Mouse (Mus musculus): ENCODE data around the gene Rmdn2.

Gene Rmdn2

DNA sequence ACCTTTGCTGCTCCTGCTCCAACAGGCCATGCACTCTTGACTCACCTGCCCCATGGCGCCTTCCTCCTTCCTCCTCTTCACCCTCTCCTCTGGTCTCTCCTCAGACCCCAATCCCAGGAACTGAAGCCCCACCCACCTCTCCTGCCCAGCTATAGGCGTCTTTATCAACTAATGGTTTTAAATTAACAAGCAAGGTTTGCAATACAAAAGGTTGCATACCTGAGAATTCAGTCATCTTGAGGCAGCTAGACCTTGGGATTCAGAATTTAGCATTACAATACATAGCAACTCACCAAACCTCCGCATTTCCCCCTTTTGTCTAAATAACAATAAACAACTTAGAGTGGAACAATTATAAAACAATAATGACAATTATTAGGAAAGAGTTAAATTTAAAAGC is 42.5 kb downstream of the Rmdn2 start:
- no peak for TF ChIP-seq GATA4 (IDR thresholded peaks at IDR 0.05; ENCODE audit: insufficient replicate concordance, low read length)

DNA sequence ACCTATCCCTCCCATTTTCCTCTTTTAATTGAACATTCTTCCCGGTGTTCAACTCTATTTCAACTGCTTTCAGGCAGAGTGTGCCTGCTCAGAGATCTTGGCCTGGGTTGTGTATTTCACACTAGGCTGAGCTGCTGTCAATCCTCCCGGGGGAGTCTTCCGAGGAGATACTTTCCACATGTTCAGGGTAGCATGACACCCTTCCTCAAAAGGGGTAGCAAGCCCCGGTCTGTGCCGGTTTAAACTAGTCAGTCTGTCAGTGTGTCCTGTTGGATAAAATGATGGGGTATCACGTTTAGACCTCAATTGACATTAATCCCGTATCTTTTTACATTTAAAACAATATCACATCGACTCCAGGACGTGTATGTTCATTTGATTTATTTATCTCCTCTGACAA is 46.1 kb downstream of the Rmdn2 start:
- no peak for TF ChIP-seq GATA4 (IDR thresholded peaks at IDR 0.05; ENCODE audit: insufficient replicate concordance, low read length)

DNA sequence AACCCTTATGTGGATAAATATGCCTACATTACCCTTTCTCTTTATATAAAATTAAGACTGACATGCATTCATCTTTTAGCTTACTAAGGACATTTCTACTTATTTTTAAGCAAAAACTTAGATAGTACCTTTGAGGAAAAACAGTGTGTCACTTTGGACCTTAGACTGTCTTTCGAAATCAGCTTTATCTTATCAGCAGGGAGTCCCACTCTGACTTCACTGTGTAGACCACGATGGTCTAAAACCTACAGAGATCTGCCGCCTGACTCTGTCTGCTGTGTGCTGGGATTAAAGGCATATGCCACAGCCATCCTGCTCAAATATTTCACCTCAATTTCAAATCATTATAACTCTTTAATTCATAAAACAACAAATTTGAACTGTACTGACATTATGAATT is 46.8 kb downstream of the Rmdn2 start:
- peak; percentile 85 for TF ChIP-seq GATA4 (IDR thresholded peaks at IDR 0.05; ENCODE audit: insufficient replicate concordance, low read length)

DNA sequence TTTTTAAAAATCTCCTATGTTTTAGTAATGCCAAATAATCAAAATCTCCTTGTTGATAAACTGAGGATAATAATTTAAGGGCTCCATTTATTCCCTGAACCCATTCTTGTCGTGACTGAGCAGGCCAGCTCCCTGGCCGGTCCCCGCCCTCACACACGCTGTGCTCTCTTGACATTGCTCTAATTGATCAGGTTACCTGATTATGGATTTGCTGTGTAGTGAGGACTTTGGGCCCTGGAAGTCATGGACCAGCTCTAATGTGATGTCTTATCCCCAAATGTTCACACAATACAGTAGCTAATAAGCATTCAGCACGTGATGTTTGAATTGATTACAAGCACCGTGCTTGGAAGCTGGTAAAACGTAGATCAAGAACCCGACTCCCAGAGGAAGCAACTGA is 47.2 kb downstream of the Rmdn2 start:
- TF ChIP-seq GATA4 (IDR thresholded peaks at IDR 0.05; ENCODE audit: insufficient replicate concordance, low read length) = no peak

DNA sequence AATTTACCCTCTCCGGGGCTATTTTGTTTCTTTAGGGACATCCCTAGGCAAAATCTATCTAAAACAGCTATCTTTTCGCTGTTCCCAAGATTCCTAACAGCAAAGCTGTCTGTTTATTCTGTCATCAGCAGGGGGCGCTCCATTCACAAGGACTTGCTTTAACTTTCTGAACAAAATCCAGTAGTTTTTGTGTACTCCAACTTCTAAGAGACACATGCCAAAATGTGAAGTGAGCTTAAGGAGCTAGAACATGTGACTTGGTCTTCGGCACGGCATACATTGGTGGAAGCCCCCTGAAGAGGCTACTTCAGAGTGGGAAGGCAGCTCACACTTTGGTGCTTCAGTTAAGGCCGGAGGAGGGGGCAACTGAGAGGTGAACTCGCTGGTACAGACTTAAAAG is 49.7 kb downstream of the Rmdn2 start:
- TF ChIP-seq GATA4 (IDR thresholded peaks at IDR 0.05; ENCODE audit: insufficient replicate concordance, low read length) = no peak

DNA sequence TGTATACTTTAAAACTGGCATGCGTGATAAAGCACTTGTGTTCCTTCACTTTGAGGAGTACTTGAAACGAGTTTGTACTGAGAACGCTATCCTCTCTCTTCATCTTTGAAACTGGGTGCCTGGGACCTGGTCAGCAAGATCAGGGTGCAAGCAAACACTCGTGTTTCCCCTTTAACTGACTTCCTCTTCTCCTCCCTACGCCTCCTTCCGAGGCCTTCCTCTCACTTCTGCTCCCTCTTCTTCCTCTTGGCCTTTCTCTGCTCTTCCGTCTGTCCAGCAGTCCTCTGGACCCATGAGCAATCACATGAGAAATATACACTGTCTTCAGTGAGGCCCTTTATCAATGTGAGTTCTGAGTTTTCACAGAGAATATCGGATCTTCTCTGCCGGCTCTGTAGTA is 50.2 kb downstream of the Rmdn2 start:
- no peak for TF ChIP-seq GATA4 (IDR thresholded peaks at IDR 0.05; ENCODE audit: insufficient replicate concordance, low read length)

DNA sequence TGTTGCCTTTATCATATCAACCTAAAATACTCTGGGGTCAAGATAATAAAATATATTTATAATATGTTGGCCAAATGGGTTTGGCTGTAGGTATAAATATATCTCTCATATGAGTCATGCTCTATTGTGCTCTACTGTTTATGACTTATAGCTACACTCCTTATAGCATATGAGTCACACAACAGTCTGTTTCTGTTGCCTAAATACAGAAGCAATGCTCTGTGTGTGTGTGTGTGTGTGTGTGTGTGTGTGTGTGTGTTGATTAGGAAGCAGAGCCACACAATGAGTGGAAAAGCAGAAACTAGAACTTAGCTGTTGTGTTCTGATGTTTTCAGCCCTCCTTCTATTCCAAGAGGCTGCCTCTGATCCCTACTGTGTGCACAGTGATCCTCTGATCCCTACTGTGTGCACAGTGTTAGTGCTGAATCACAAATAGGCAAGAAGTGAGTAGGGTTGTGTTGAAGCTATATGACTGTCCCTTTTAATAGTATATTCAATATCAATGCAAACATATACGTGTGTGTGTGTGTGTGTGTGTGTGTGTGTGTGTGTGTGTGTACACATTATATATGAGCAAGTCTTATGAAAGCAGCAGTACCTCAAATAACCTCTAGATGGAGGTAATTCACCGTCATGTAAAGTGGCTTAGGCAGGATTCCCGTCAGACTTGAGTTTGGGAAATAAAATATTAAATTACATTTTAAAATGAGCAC is 51.9 kb downstream of the Rmdn2 start:
- TF ChIP-seq GATA4 (IDR thresholded peaks at IDR 0.05; ENCODE audit: insufficient replicate concordance, low read length) = no peak

DNA sequence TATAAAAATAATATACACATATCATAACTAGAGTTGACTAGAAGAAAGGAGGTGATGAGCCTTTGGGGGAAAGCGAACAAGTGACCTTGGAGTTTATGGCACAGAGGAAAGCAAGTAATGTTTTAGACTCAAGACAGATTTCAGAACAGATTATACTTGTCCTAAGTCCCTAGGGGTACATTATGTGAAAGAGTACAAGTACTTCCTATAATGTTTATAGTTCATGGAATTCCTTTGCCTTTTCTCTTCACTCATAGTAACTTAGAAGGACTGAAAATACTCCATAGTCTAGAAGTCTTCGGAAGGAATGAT is 52.4 kb downstream of the Rmdn2 start:
- no peak for TF ChIP-seq GATA4 (IDR thresholded peaks at IDR 0.05; ENCODE audit: insufficient replicate concordance, low read length)

DNA sequence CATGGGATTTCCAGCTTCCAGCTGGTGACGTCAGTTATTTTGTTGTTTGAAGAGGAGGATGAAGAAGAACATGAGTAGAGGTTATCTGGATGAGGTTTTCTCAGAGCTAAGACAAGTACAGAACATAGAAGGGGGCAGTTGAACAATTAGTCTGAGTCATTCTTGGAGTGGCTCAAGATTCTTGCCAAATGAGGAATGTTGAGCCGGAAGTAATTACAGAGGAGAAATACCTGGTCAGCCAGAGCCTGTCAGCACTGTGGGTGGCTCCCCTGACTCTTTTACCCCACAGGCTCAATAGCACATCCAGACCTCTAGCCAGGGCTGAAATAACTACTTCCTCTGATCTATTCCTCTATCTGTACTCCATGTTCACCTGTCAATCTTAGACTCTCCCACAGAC is 59.2 kb downstream of the Rmdn2 start:
- no peak for TF ChIP-seq GATA4 (IDR thresholded peaks at IDR 0.05; ENCODE audit: insufficient replicate concordance, low read length)

DNA sequence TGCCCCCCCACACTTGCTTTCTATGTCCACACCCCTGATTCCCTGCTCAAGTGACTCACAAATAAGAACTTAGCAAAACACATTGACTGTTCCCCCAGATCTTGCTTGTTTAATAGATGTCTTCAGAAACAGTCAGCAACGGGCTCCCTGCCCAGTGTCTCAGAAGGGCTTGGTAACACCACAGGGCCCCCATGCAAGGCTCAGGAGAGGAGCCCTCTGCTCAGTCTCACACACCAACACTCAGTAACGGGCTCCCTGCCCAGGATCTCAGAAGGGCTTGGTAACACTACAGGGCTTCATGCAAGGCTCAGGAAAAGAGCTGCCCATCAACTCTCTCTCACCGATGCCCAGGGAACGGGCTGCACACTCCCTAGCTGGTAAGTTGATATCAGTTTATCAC is 83.4 kb downstream of the Rmdn2 start:
- no peak for TF ChIP-seq GATA4 (IDR thresholded peaks at IDR 0.05; ENCODE audit: insufficient replicate concordance, low read length)

DNA sequence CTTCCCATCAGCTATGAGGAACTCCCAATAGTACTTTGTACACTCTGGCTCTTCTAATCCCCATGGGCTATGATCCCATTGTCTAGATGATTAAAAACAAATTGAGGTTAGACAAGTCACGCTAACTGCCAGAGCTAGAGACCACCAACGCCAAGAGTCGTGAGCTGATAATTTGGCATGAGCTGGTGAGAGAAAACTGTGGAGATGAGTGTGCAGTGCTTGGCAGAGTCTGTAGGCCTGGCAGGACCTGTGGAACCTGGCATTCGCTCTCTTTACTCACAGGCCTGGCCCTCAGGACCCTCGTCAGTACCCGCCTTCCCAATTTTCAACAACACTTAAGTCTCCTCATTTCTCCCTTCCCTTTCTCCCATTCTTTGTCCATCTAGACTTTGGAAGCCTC is 83.9 kb downstream of the Rmdn2 start:
- TF ChIP-seq GATA4 (IDR thresholded peaks at IDR 0.05; ENCODE audit: insufficient replicate concordance, low read length) = no peak

DNA sequence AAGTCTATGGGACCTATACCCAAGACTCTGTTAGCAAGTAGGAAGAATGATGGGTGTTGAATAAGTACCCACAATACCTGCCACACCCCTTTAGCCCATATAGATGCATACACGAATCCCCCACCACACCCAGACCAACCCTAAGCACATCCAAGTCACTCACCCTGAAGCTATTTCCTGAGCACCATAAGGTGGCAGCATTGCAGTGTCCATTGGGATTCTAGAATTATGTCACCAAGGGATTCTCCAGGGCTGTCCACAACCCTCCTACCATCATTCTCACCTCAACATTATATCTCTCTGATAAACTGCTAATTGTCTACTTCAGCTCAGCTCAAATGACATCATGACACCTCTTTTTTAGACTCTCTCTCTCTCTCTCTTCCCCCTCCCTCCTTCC is 87.5 kb downstream of the Rmdn2 start:
- no peak for TF ChIP-seq GATA4 (IDR thresholded peaks at IDR 0.05; ENCODE audit: insufficient replicate concordance, low read length)

DNA sequence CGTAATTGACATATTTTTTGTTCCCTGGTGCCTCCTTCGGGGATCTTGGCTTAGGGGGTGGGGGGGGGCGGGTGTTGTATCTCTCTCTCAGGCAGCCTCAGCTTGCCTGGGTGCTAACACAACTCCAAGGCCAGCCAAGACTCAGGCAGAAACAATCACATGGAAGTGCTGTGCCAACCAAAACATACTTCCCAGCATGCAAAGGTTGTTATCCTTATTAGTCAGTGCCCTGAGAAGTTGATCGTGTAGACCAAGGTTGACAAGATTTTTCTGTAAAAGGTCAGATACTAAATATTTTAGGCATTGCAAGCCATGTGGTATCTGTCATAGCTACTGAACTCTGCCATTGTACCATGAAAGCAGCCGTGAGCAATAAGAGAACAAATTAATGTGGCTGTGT is 89.2 kb downstream of the Rmdn2 start:
- TF ChIP-seq GATA4 (IDR thresholded peaks at IDR 0.05; ENCODE audit: insufficient replicate concordance, low read length) = no peak

DNA sequence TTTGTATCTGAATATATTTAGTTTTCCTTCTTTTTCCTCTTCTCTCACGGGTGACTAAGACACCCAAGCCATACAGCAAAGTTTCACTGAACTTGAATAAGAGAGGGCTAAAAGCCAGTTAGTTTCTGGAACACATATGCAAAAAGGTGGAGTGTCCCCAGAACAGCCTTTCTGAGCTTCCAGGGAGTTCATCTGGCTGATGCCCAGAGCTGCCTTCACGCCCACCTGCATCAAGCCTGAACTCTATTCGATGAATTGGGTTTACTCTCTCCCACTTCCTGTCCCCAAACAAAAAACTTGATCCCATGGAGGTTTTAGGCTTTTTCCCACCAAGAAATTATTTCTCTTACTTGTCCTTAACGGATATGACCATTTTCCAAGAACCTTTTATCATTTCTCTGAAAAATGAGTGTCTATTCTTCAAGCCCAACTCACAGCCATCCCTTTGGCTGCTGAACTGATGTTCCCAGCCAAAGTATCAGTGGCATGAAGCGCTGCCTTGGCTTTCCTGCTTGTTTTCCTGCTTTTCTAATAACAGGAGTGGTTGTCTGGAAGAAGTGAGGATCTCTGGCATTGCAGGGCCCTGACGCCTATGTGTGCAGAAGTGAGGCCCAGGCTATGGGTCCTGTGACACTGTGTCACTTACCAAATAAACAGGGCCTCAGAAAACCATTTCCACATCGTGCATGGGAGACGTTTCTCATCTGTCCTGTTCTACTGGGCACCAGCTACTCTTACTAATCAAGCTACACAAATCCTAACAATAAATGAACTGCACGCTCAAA is 94.2 kb downstream of the Rmdn2 start:
- TF ChIP-seq GATA4 (IDR thresholded peaks at IDR 0.05; ENCODE audit: insufficient replicate concordance, low read length) = no peak

DNA sequence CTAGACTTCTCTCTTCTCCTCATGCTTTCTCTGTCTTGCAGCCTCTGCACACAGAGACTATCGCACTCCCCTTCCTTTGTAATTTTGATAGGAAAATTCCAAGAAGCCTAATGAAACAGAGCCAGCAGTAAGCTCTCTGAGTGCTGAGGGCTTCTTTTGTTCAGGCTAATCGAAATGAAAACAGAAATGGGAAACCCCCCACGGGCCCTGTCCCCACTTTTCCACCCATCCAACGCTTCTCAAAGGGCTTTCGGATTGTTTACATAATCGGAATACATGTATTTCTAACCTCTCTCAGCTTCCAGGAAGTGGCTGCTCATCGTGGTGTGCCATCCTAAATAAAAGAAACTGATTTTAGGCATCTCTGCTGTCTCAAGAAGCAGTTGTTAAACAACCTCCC is 96.5 kb downstream of the Rmdn2 start:
- no peak for TF ChIP-seq GATA4 (IDR thresholded peaks at IDR 0.05; ENCODE audit: insufficient replicate concordance, low read length)

DNA sequence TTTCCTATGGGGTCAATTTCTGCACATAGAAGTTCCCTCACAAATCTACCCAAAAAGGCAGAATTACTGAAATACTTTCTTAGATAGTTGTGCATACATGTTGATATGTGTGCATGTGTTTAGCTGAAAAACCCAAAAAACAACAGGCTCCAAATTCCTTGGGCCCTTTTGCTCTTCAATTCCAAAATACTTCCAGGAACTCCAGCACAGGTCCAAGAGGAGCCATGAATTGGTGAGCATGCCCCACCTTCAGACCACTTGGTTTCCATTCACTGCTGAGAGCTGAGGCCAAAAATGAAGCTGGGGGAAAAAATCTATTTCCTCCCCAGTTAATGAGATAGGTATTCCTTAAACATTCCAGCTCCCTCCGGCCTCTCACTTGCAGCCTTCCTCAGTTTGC is 98.1 kb downstream of the Rmdn2 start:
- TF ChIP-seq GATA4 (IDR thresholded peaks at IDR 0.05; ENCODE audit: insufficient replicate concordance, low read length) = no peak
